Mouse (Mus musculus): ENCODE measurements at regions not wholly inside any gene's neighbourhood (a gene's known extent, or its start where the extent isn't known, plus 50 kb on each side); places are given as distances from the start of the nearest gene placed in this dataset.

GRCm38 (mm10) chr2:133498717-133499143, 53.2 kb upstream of the Bmp2 start:
- Histone ChIP-seq H3K9me3 (no peaks in the 10 kb centered on the region), H3K27me3 (no peaks in the 10 kb centered on the region), H3K9ac (no peak overlapping the region), H3K36me3 (no peaks in the 10 kb centered on the region), H3K4me1 (peaks cover 3% of the 10 kb centered on the region; the same call in 1 of the 2 replicates), H3K27ac (no peak overlapping the region), H3K4me2 (replicated peaks) (no peak overlapping the region), H3K4me3 (no peak overlapping the region)
- 56% methylated on average over 3 of the region's 3 CpGs for WGBS
- ATAC-seq (ENCODE audit: low FRiP score, low read depth): no peak

DNA sequence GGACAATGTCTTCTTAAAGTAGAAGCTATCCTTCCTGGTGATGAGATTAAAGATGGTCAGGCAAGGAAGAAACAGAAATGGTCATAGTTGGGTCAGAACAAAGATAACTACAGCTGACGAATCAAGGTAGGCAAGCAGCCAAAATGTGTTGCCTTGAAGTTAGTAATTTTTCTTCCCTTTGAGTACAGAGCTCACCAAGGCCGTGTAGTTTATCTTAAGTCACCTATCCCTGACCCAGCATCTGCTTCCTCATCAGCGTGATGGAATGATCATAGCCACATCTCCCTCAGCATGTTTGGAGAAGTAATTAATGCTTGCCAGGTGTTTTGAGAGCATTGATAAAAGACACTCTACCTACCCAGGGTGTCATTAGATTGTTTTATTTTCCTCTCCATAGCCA, 52.1 kb upstream of the Bmp2 start:
- H3K9ac ChIP-seq: no peak overlapping the region
- no peaks in the 10 kb centered on the region for H3K27me3 ChIP-seq
- ATAC-seq (ENCODE audit: low FRiP score, low read depth): no peak
- no peaks in the 10 kb centered on the region for H3K36me3 ChIP-seq
- no peak overlapping the region for H3K27ac ChIP-seq
- no peak overlapping the region for H3K4me2 ChIP-seq (replicated peaks)
- 73% methylated on average over 3 of the region's 3 CpGs for WGBS
- H3K4me1 ChIP-seq: peaks cover 3% of the 10 kb centered on the region; the same call in 1 of the 2 replicates
- no peak overlapping the region for H3K4me3 ChIP-seq
- no peaks in the 10 kb centered on the region for H3K9me3 ChIP-seq
